Mouse (Mus musculus) limb, embryonic 12.5 days (tissue): Measurements from ENCODE around the gene Pum2. TPM values are rescaled to one million over a fixed set of nuclear protein-coding genes. Genes with fewer than 3 reads are reported as not detected.

ENCODE experiments used
- ATAC-seq: fragments of 200-750 bp; cut with Nextera tagmentation; 2 replicates; pipeline ENCODE4 v1.8.0; 2017; ENCODE audit warnings: low read depth, moderate TSS enrichment; ENCODE audit not compliant: insufficient number of reproducible peaks, insufficient read depth, low FRiP score, low TSS enrichment
- H3K27ac ChIP-seq: fragments of 300-500 bp; sonication (generic); 2 replicates; pipeline ENCODE4 v1.5.1; 2016; ENCODE audit warnings: mild to moderate bottlenecking, moderate library complexity
- H3K27me3 ChIP-seq: fragments of 300-500 bp; sonication (generic); 2 replicates; pipeline ENCODE4 v1.6.1; 2016; ENCODE audit warnings: mild to moderate bottlenecking, moderate library complexity
- H3K36me3 ChIP-seq: fragments of 300-500 bp; sonication (generic); 2 replicates; pipeline ENCODE4 v1.6.1; 2016; ENCODE audit warnings: mild to moderate bottlenecking, moderate library complexity
- H3K4me1 ChIP-seq: fragments of 300-500 bp; sonication (generic); replicated peaks from 2 replicates; pipeline ENCODE4 v1.6.1; 2016
- H3K4me2 ChIP-seq: fragments of 300-500 bp; sonication (generic); 2 replicates; pipeline ENCODE4 v1.6.1; 2016; ENCODE audit warnings: mild to moderate bottlenecking, moderate library complexity
- H3K4me3 ChIP-seq: fragments of 300-500 bp; sonication (generic); replicated peaks from 2 replicates; pipeline ENCODE4 v1.5.1; 2016; ENCODE audit warnings: mild to moderate bottlenecking
- H3K9ac ChIP-seq: fragments of 300-500 bp; sonication (generic); replicated peaks from 2 replicates; pipeline ENCODE4 v1.6.1; 2016; ENCODE audit warnings: mild to moderate bottlenecking, moderate library complexity
- H3K9me3 ChIP-seq: fragments of 300-500 bp; sonication (generic); 2 replicates; pipeline ENCODE4 v1.6.1; 2016; ENCODE audit warnings: mild to moderate bottlenecking, moderate library complexity
- WGBS: fragments of 180-500 bp; shearing (Covaris S2); methylation state at CpG from one replicate; pipeline ENCODE4 v1.1.7; 2016; 5-methylcytosine and 5-hydroxymethylcytosine counted together
- polyA plus RNA-seq: library from polyadenylated mRNA; unstranded; fragments of >200 nt; fragmentation: Nextera tagmentation; extraction: Ambion mirVana; gene quantifications from 2 replicates; pipeline ENCODE4 v1.2.1, GENCODE M21; 2016

The Pum2 gene
- polyA plus RNA-seq, 1 experiment from 2014 or later: 64.9 TPM

GRCm38 (mm10) chr12:8797936-8798335, 124.0 kb downstream of the Pum2 start:
- Histone ChIP-seq H3K9ac (no peak overlapping the region), H3K27ac (peak overlapping the region; percentile 97), H3K9me3 (peaks cover 10% of the 10 kb centered on the region), H3K4me2 (peak overlapping the region; percentile 10; the same call in 1 of the 2 replicates), H3K27me3 (no peaks in the 10 kb centered on the region), H3K36me3 (peaks cover 27% of the 10 kb centered on the region), H3K4me1 (peaks cover 55% of the 10 kb centered on the region), H3K4me3 (no peak overlapping the region)
- WGBS: 81% methylated on average over 7 of the region's 7 CpGs
- no peak for ATAC-seq

- Histone ChIP-seq H3K9me3 (peaks cover 10% of the 10 kb centered on the region), H3K36me3 (peaks cover 21% of the 10 kb centered on the region), H3K9ac (0 out of 2 replicates have a peak overlapping the region, but pooled peaks have one; percentile 8), H3K4me3 (no peak overlapping the region), H3K27me3 (no peaks in the 10 kb centered on the region), H3K27ac (peak overlapping the region; percentile 97), H3K4me1 (peaks cover 61% of the 10 kb centered on the region), H3K4me2 (peak overlapping the region; percentile 31)
- peak; percentile 48 for ATAC-seq
- 13% methylated on average over 9 of the region's 9 CpGs for WGBS
Measured at GRCm38 (mm10) chr12:8798486-8799020, 124.6 kb downstream of the Pum2 start.

Other genes starting within 250 kb of the Pum2 start
- gene Rhob, start 174.1 kb upstream of the Pum2 start, polyA plus RNA-seq: 32.4 and 35.1 TPM in 2 replicates
- not detected in 2 replicates for gene Slc7a15, start 75.1 kb upstream of the Pum2 start, polyA plus RNA-seq
- gene Sdc1, start 97.2 kb downstream of the Pum2 start, polyA plus RNA-seq: 257 and 262 TPM in 2 replicates
- gene Laptm4a, start 247.5 kb downstream of the Pum2 start, polyA plus RNA-seq: 278 and 287 TPM in 2 replicates